Mouse (Mus musculus) MEL (cell line): ENCODE results near the gene Rora.

Experiments used
- MYC ChIP-seq: IDR thresholded peaks from 2 replicates; pipeline ENCODE4 v1.6.1; 2011; ENCODE audit warnings: low read depth, mild to moderate bottlenecking, low read length, improper control_type of control experiment, moderate library complexity
- ZKSCAN1 ChIP-seq: IDR thresholded peaks from 2 replicates; pipeline ENCODE4 v1.6.1; 2012; ENCODE audit warnings: low read depth, mild to moderate bottlenecking, inconsistent platforms, low read length, improper control_type of control experiment, moderate library complexity

DNA sequence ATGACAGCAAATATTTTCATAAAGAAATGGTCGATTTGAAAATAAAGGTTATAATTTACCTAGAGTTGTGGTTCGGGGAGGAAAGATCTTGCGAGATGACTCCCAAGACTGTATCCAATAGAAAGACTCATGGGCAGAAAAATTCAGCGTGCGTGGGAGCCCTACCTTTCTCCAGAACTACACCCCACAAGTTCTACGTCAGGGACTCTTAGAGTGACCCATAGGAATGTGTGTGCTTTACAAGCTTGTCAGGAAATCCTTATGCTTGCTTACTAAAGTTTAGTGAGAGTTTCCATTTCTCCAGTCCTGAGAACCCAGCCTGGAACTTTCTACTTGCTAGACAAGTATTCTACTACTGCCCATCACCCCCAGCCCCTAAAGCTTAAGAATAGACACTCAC lies 474.7 kb downstream of the Rora start:
- TF ChIP-seq ZKSCAN1 (no peak), MYC (no peak)
